Mouse (Mus musculus): ENCODE data around the gene Lig1.

DNA sequence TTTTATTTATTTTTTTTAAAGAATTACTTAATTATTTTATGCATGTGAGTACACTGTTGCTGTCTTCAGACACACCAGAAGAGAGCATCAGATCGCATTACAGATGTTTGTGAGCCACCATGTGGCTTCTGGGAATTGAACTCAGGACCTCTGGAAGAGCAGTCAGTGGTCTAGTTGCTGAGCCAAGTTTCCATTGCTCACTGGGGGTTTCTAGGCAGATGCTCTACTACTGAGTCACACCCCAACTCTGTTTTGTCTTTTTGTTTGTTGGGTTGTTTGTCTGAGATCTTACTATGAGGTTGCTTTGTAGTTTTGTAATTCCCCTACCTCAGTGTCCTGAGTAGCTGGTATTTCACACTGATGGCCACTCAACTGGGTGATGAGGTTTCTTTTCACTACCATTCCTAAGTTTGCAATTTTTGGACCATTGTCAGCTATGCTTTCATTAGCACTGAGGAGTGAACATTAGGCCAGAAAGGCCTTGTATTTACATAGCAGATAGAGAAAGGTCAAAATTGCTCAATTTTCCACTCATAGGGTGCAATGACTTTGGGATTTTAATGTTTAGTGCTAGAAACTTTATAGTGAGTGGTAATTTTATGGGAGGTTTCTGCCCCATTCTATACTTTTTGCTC is 13.1 kb downstream of the Lig1 start:
- TF ChIP-seq POLR2A (IDR thresholded peaks at IDR 0.05; ENCODE audit: low read depth, low read length) (no peak), CTCF (conservative IDR thresholded peaks at IDR 0.05; ENCODE audit: insufficient read depth, insufficient read length, low read depth, low read length) (no peak)

Data from kidney, adult 2 months (tissue).